11 mouse cellular contexts compared by ENCODE assay signal in the genomic region with DNA sequence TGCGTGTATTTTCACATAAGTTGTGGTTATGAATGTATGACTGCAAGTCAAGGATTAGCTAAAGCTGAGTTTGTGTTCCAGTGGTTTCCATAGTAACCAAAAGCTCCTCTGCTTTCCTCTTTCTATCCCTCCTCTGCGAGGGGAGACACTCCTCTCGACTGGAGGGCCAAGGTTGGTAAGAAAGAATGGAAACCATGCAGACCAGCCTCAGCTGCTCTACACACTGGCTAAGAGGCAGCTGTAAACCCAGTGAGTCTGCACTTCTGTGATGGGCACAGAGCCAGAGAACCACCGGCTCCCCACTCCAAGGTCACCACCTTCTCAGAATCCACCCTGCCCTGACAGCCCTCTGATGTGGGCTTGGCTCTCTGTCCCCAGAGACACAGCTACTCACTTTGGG. TPM values are rescaled to one million over a fixed set of nuclear protein-coding genes. Genes with fewer than 3 reads are reported as not detected.
DNase-seq lines count a peak whose midpoint lies in the region; ATAC-seq and TF ChIP-seq lines count a peak whose summit lies in the region.
"Had no signal": no experiment of that assay in that cellular context is flagged by ENCODE, and none has a peak within 500 bp of the region (broad histone marks: within the 10 kb centered on the region; RNA-seq: fewer than 3 reads in every experiment).

No protein-coding gene starts in this region.

- H3K9ac ChIP-seq in hindbrain, postnatal 0 days (replicated peaks; ENCODE audit: low read length): no peak overlapping the region
- no peak overlapping the region for H3K9ac ChIP-seq in lung, postnatal 0 days (replicated peaks; ENCODE audit: low read depth)

- H3K9me3 ChIP-seq in hindbrain, postnatal 0 days (ENCODE audit: low read length): 0 out of 2 replicates have a peak, but pooled peaks cover 2% of the 10 kb centered on the region
- H3K9me3 ChIP-seq in hindbrain, embryonic 10.5 days: peaks cover 17% of the 10 kb centered on the region
- 0 out of 2 replicates have a peak, but pooled peaks cover 3% of the 10 kb centered on the region for H3K9me3 ChIP-seq in lung, postnatal 0 days (ENCODE audit: low read length)

- peaks cover 5% of the 10 kb centered on the region; the same call in 1 of the 2 replicates for H3K4me1 ChIP-seq in hindbrain, postnatal 0 days (ENCODE audit: insufficient read depth, low read length)
- H3K4me1 ChIP-seq in hindbrain, embryonic 10.5 days (replicated peaks): peaks cover 10% of the 10 kb centered on the region; the same call in 1 of the 2 replicates
- H3K4me1 ChIP-seq in lung, postnatal 0 days (ENCODE audit: insufficient read depth, low read depth, low read length): no peaks in the 10 kb centered on the region
- H3K4me1 ChIP-seq: megakaryocyte, embryonic 14.5 days had no signal

- H3K27me3 ChIP-seq in hindbrain, postnatal 0 days (ENCODE audit: insufficient read depth, low read length): no peaks in the 10 kb centered on the region
- no peaks in the 10 kb centered on the region for H3K27me3 ChIP-seq in hindbrain, embryonic 10.5 days (ENCODE audit: insufficient read depth, poor library complexity, severe bottlenecking)
- H3K27me3 ChIP-seq in lung, postnatal 0 days (replicated peaks; ENCODE audit: insufficient read depth, low read length): no peaks in the 10 kb centered on the region

- H3K4me2 ChIP-seq in hindbrain, postnatal 0 days (ENCODE audit: low read depth, low read length): no peak overlapping the region
- no peak overlapping the region for H3K4me2 ChIP-seq in lung, postnatal 0 days (replicated peaks; ENCODE audit: low read depth, low read length)

- DNase-seq in hindbrain, postnatal 0 days (ENCODE audit: low spot score): no peak
- no peak for DNase-seq in hindbrain, embryonic 10.5 days (ENCODE audit: low spot score)
- DNase-seq in ZHBTc4 (ENCODE audit: low read depth, low spot score): peak; percentile 45
- peak; percentile 42 to 49 for DNase-seq in heart, adult 18-20 months
- DNase-seq in lung, postnatal 0 days (ENCODE audit: low spot score): no peak
- DNase-seq in urinary bladder, postnatal 4 days (ENCODE audit: low spot score in 2 of 2): no peak
- no peak for DNase-seq in cerebellum, postnatal 10 days
- DNase-seq: right cerebral cortex, adult 18-20 months had no signal

- WGBS in hindbrain, postnatal 0 days: 23% methylated on average over 4 of the region's 4 CpGs
- 58% methylated on average over 4 of the region's 4 CpGs for WGBS in hindbrain, embryonic 10.5 days
- WGBS in lung, postnatal 0 days: 25% methylated on average over 4 of the region's 4 CpGs

- H3K36me3 ChIP-seq in hindbrain, postnatal 0 days (ENCODE audit: insufficient read depth, low read length): no peaks in the 10 kb centered on the region
- H3K36me3 ChIP-seq in hindbrain, embryonic 10.5 days: no peaks in the 10 kb centered on the region
- no peaks in the 10 kb centered on the region for H3K36me3 ChIP-seq in lung, postnatal 0 days (ENCODE audit: insufficient read depth, low read length)

- no peak for TF ChIP-seq EP300 in lung, postnatal 0 days (IDR thresholded peaks at IDR 0.05)

- TF ChIP-seq CTCF in hindbrain, postnatal 0 days (IDR thresholded peaks at IDR 0.05; ENCODE audit: low read depth): no peak
- no peak for TF ChIP-seq CTCF in lung, postnatal 0 days (IDR thresholded peaks at IDR 0.05)

- no peak overlapping the region for H3K4me3 ChIP-seq in hindbrain, postnatal 0 days (ENCODE audit: low read length)
- no peak overlapping the region for H3K4me3 ChIP-seq in hindbrain, embryonic 10.5 days
- no peak overlapping the region for H3K4me3 ChIP-seq in lung, postnatal 0 days (ENCODE audit: low read depth, low read length)
- H3K4me3 ChIP-seq: left cerebral cortex, adult 2 months; megakaryocyte, embryonic 14.5 days had no signal

- peak; percentile 46; the same call in 1 of the 2 replicates for ATAC-seq in hindbrain, postnatal 0 days
- ATAC-seq in lung, postnatal 0 days: peak; percentile 38; the same call in 1 of the 2 replicates
- ATAC-seq in granulocyte monocyte progenitor cell, adult 5-6 weeks (replicated peaks; ENCODE audit: poor library complexity, severe bottlenecking): no peak

- peak overlapping the region; percentile 27; the same call in 1 of the 2 replicates for H3K27ac ChIP-seq in hindbrain, postnatal 0 days
- no peak overlapping the region for H3K27ac ChIP-seq in hindbrain, embryonic 10.5 days
- H3K27ac ChIP-seq in lung, postnatal 0 days (ENCODE audit: low read length): no peak overlapping the region
- H3K27ac ChIP-seq: left cerebral cortex, adult 2 months had no signal

RNA-seq across cellular contexts. Expression of gene Lrrn2, which starts 28.3 kb away (rescaled TPM):
- 48.3 and 51.0 TPM in 2 replicates for total RNA-seq in hindbrain, postnatal 0 days (2014; rRNA removed)
- 60.0 and 64.7 TPM in 2 replicates for polyA plus RNA-seq in hindbrain, postnatal 0 days (2015; fragmentation: Nextera tagmentation; extraction: Ambion mirVana)
- 7.3 and 10.4 TPM in 2 replicates for polyA plus RNA-seq in hindbrain, embryonic 10.5 days (2016; fragmentation: Nextera tagmentation; extraction: Ambion mirVana)
- 1 to 10 TPM; 3.8 to 4.2 TPM for total RNA-seq in heart, adult 18-20 months (2021)
- 0.63 and 0.67 TPM in 2 replicates for polyA plus RNA-seq in lung, postnatal 0 days (2015; fragmentation: Nextera tagmentation; extraction: Ambion mirVana)
- total RNA-seq in granulocyte monocyte progenitor cell, adult 5-6 weeks (2014; fragmentation: Nextera tagmentation): not detected in 2 replicates
- total RNA-seq in granulocyte monocyte progenitor cell, adult 5-6 weeks (2017): not detected in 2 replicates

Comparison
In these comparisons a context has a peak if more than half of its experiments do, and no peak if none do; other contexts are left out.
1. DNase-seq: peak in ZHBTc4 (single experiment) and heart, adult 18-20 months (2 of 2); none in hindbrain, postnatal 0 days (single experiment), hindbrain, embryonic 10.5 days (single experiment), lung, postnatal 0 days (single experiment), urinary bladder, postnatal 4 days (0 of 2) and cerebellum, postnatal 10 days (0 of 2).